Mouse (Mus musculus): ENCODE measurements at regions not wholly inside any gene's neighbourhood (a gene's known extent, or its start where the extent isn't known, plus 50 kb on each side); places are given as distances from the start of the nearest gene placed in this dataset.

GRCm38 (mm10) chr4:40014666-40015065 is 128.2 kb upstream of the Aco1 start:
- Histone ChIP-seq H3K4me3 (replicated peaks; ENCODE audit: low read depth, low read length) (no peak overlapping the region), H3K9ac (replicated peaks; ENCODE audit: low read length) (no peak overlapping the region; the same call in 1 of the 2 replicates), H3K36me3 (ENCODE audit: control insufficient read depth, insufficient read depth, low read length) (no peaks in the 10 kb centered on the region), H3K9me3 (ENCODE audit: control insufficient read depth, low read length) (no peaks in the 10 kb centered on the region), H3K27me3 (ENCODE audit: control insufficient read depth, insufficient read depth, low read length) (no peaks in the 10 kb centered on the region), H3K4me1 (ENCODE audit: control insufficient read depth, insufficient read depth, low read length) (no peaks in the 10 kb centered on the region), H3K27ac (replicated peaks; ENCODE audit: low read depth, low read length) (peak overlapping the region; percentile 61; the same call in 1 of the 2 replicates), H3K4me2 (ENCODE audit: low read length) (peak overlapping the region; percentile 45)
- WGBS = 24% methylated on average over 7 of the region's 7 CpGs
- peak; percentile 81 for ATAC-seq (ENCODE audit: low FRiP score, low TSS enrichment)
- peak; percentile 94 for DNase-seq

- no peak for ATAC-seq (ENCODE audit: low FRiP score, low TSS enrichment)
- Histone ChIP-seq H3K4me1 (ENCODE audit: control insufficient read depth, insufficient read depth, low read length) (no peaks in the 10 kb centered on the region), H3K27me3 (ENCODE audit: control insufficient read depth, insufficient read depth, low read length) (no peaks in the 10 kb centered on the region), H3K27ac (replicated peaks; ENCODE audit: low read depth, low read length) (no peak overlapping the region), H3K36me3 (ENCODE audit: control insufficient read depth, insufficient read depth, low read length) (no peaks in the 10 kb centered on the region), H3K4me3 (replicated peaks; ENCODE audit: low read depth, low read length) (no peak overlapping the region), H3K9me3 (ENCODE audit: control insufficient read depth, low read length) (no peaks in the 10 kb centered on the region), H3K9ac (replicated peaks; ENCODE audit: low read length) (no peak overlapping the region), H3K4me2 (ENCODE audit: low read length) (no peak overlapping the region)
- peak; percentile 30 for DNase-seq
- 87% methylated on average over 15 of the region's 15 CpGs for WGBS
Measured at GRCm38 (mm10) chr4:40016856-40017255, 126.0 kb upstream of the Aco1 start.

- WGBS = 82% methylated on average over 4 of the region's 4 CpGs
- ATAC-seq (ENCODE audit: low FRiP score, low TSS enrichment) = no peak
Measured at GRCm38 (mm10) chr4:40018208-40018607, 124.7 kb upstream of the Aco1 start.

GRCm38 (mm10) chr4:40031361-40031760 is 111.5 kb upstream of the Aco1 start:
- H3K27ac ChIP-seq (replicated peaks; ENCODE audit: low read depth, low read length) = no peak overlapping the region
- WGBS = 91% methylated on average over 1 of the region's 1 CpGs
- H3K36me3 ChIP-seq (ENCODE audit: control insufficient read depth, insufficient read depth, low read length) = no peaks in the 10 kb centered on the region
- H3K4me2 ChIP-seq (ENCODE audit: low read length) = no peak overlapping the region
- H3K4me1 ChIP-seq (ENCODE audit: control insufficient read depth, insufficient read depth, low read length) = no peaks in the 10 kb centered on the region
- no peak for ATAC-seq (ENCODE audit: low FRiP score, low TSS enrichment)
- no peaks in the 10 kb centered on the region for H3K27me3 ChIP-seq (ENCODE audit: control insufficient read depth, insufficient read depth, low read length)
- H3K9me3 ChIP-seq (ENCODE audit: control insufficient read depth, low read length) = no peaks in the 10 kb centered on the region
- DNase-seq = no peak
- no peak overlapping the region for H3K9ac ChIP-seq (replicated peaks; ENCODE audit: low read length)
- H3K4me3 ChIP-seq (replicated peaks; ENCODE audit: low read depth, low read length) = no peak overlapping the region

More at GRCm38 (mm10) chr4:40018208-40018607, 124.7 kb upstream of the Aco1 start:
- no peak for DNase-seq
- H3K4me3 ChIP-seq (replicated peaks; ENCODE audit: low read depth, low read length) = no peak overlapping the region
- no peaks in the 10 kb centered on the region for H3K9me3 ChIP-seq (ENCODE audit: control insufficient read depth, low read length)
- no peaks in the 10 kb centered on the region for H3K27me3 ChIP-seq (ENCODE audit: control insufficient read depth, insufficient read depth, low read length)
- no peak overlapping the region for H3K4me2 ChIP-seq (ENCODE audit: low read length)
- no peak overlapping the region for H3K27ac ChIP-seq (replicated peaks; ENCODE audit: low read depth, low read length)
- no peaks in the 10 kb centered on the region for H3K36me3 ChIP-seq (ENCODE audit: control insufficient read depth, insufficient read depth, low read length)
- H3K4me1 ChIP-seq (ENCODE audit: control insufficient read depth, insufficient read depth, low read length) = no peaks in the 10 kb centered on the region
- no peak overlapping the region for H3K9ac ChIP-seq (replicated peaks; ENCODE audit: low read length)

GRCm38 (mm10) chr4:40047846-40048245 is 95.0 kb upstream of the Aco1 start:
- ATAC-seq (ENCODE audit: low FRiP score, low TSS enrichment) (no peak), DNase-seq (no peak)
- Histone ChIP-seq H3K4me1 (ENCODE audit: control insufficient read depth, insufficient read depth, low read length) (no peaks in the 10 kb centered on the region), H3K4me3 (replicated peaks; ENCODE audit: low read depth, low read length) (no peak overlapping the region), H3K9me3 (ENCODE audit: control insufficient read depth, low read length) (no peaks in the 10 kb centered on the region), H3K36me3 (ENCODE audit: control insufficient read depth, insufficient read depth, low read length) (no peaks in the 10 kb centered on the region), H3K27ac (replicated peaks; ENCODE audit: low read depth, low read length) (no peak overlapping the region), H3K4me2 (ENCODE audit: low read length) (no peak overlapping the region), H3K9ac (replicated peaks; ENCODE audit: low read length) (no peak overlapping the region), H3K27me3 (ENCODE audit: control insufficient read depth, insufficient read depth, low read length) (no peaks in the 10 kb centered on the region)
- WGBS = 94% methylated on average over 10 of the region's 10 CpGs

- ATAC-seq (ENCODE audit: low FRiP score, low TSS enrichment) (no peak), DNase-seq (peak; percentile 25)
- H3K27ac ChIP-seq (replicated peaks; ENCODE audit: low read depth, low read length) = no peak overlapping the region
Measured at GRCm38 (mm10) chr4:40049086-40049485, 93.8 kb upstream of the Aco1 start.

GRCm38 (mm10) chr4:40051848-40052247 is 91.0 kb upstream of the Aco1 start:
- WGBS = 92% methylated on average over 4 of the region's 4 CpGs
- Histone ChIP-seq H3K36me3 (ENCODE audit: control insufficient read depth, insufficient read depth, low read length) (no peaks in the 10 kb centered on the region), H3K4me2 (ENCODE audit: low read length) (no peak overlapping the region), H3K4me1 (ENCODE audit: control insufficient read depth, insufficient read depth, low read length) (no peaks in the 10 kb centered on the region), H3K4me3 (replicated peaks; ENCODE audit: low read depth, low read length) (no peak overlapping the region), H3K9me3 (ENCODE audit: control insufficient read depth, low read length) (no peaks in the 10 kb centered on the region), H3K27ac (replicated peaks; ENCODE audit: low read depth, low read length) (no peak overlapping the region), H3K9ac (replicated peaks; ENCODE audit: low read length) (no peak overlapping the region), H3K27me3 (ENCODE audit: control insufficient read depth, insufficient read depth, low read length) (no peaks in the 10 kb centered on the region)
- no peak for ATAC-seq (ENCODE audit: low FRiP score, low TSS enrichment)
- no peak for DNase-seq

More at GRCm38 (mm10) chr4:40049086-40049485, 93.8 kb upstream of the Aco1 start:
- Histone ChIP-seq H3K4me2 (ENCODE audit: low read length) (no peak overlapping the region), H3K9me3 (ENCODE audit: control insufficient read depth, low read length) (no peaks in the 10 kb centered on the region), H3K4me1 (ENCODE audit: control insufficient read depth, insufficient read depth, low read length) (no peaks in the 10 kb centered on the region), H3K27me3 (ENCODE audit: control insufficient read depth, insufficient read depth, low read length) (no peaks in the 10 kb centered on the region), H3K4me3 (replicated peaks; ENCODE audit: low read depth, low read length) (no peak overlapping the region), H3K9ac (replicated peaks; ENCODE audit: low read length) (no peak overlapping the region), H3K36me3 (ENCODE audit: control insufficient read depth, insufficient read depth, low read length) (no peaks in the 10 kb centered on the region)
- WGBS = 60% methylated on average over 6 of the region's 6 CpGs

GRCm38 (mm10) chr4:40053391-40053790 is 89.5 kb upstream of the Aco1 start:
- DNase-seq (no peak), ATAC-seq (ENCODE audit: low FRiP score, low TSS enrichment) (no peak; the same call in 1 of the 2 replicates)
- H3K4me3 ChIP-seq (replicated peaks; ENCODE audit: low read depth, low read length) = no peak overlapping the region
- no peak overlapping the region for H3K9ac ChIP-seq (replicated peaks; ENCODE audit: low read length)
- H3K4me2 ChIP-seq (ENCODE audit: low read length) = no peak overlapping the region
- no peaks in the 10 kb centered on the region for H3K36me3 ChIP-seq (ENCODE audit: control insufficient read depth, insufficient read depth, low read length)
- WGBS = 94% methylated on average over 2 of the region's 2 CpGs
- H3K9me3 ChIP-seq (ENCODE audit: control insufficient read depth, low read length) = no peaks in the 10 kb centered on the region
- no peaks in the 10 kb centered on the region for H3K4me1 ChIP-seq (ENCODE audit: control insufficient read depth, insufficient read depth, low read length)
- no peaks in the 10 kb centered on the region for H3K27me3 ChIP-seq (ENCODE audit: control insufficient read depth, insufficient read depth, low read length)
- no peak overlapping the region for H3K27ac ChIP-seq (replicated peaks; ENCODE audit: low read depth, low read length)

GRCm38 (mm10) chr4:40063751-40064456 is 79.0 kb upstream of the Aco1 start:
- 81% methylated on average over 3 of the region's 3 CpGs for WGBS
- Histone ChIP-seq H3K27me3 (ENCODE audit: control insufficient read depth, insufficient read depth, low read length) (no peaks in the 10 kb centered on the region), H3K9ac (replicated peaks; ENCODE audit: low read length) (no peak overlapping the region), H3K4me3 (replicated peaks; ENCODE audit: low read depth, low read length) (no peak overlapping the region), H3K4me1 (ENCODE audit: control insufficient read depth, insufficient read depth, low read length) (no peaks in the 10 kb centered on the region), H3K36me3 (ENCODE audit: control insufficient read depth, insufficient read depth, low read length) (no peaks in the 10 kb centered on the region), H3K4me2 (ENCODE audit: low read length) (no peak overlapping the region), H3K27ac (replicated peaks; ENCODE audit: low read depth, low read length) (no peak overlapping the region), H3K9me3 (ENCODE audit: control insufficient read depth, low read length) (no peaks in the 10 kb centered on the region)
- DNase-seq (no peak), ATAC-seq (ENCODE audit: low FRiP score, low TSS enrichment) (no peak)
